Mouse (Mus musculus) midbrain, embryonic 10.5 days (tissue): ENCODE data around the gene Pitpnm3. TPM values are rescaled to one million over a fixed set of nuclear protein-coding genes. Genes with fewer than 3 reads are reported as not detected.

Source experiments
- DNase-seq: peaks from one replicate; pipeline ENCODE4 v3.0.0-alpha.2; 2017; ENCODE audit warnings: low spot score
- H3K27ac ChIP-seq: fragments of 300-500 bp; sonication (generic); replicated peaks from 2 replicates; pipeline ENCODE4 v1.5.1; 2016; ENCODE audit warnings: mild to moderate bottlenecking
- H3K27me3 ChIP-seq: fragments of 300-500 bp; sonication (generic); 2 replicates; pipeline ENCODE4 v1.6.1; 2016; ENCODE audit warnings: low read depth, mild to moderate bottlenecking; ENCODE audit not compliant: poor library complexity, severe bottlenecking
- H3K36me3 ChIP-seq: fragments of 300-500 bp; sonication (generic); 2 replicates; pipeline ENCODE4 v1.6.1; 2016; ENCODE audit warnings: mild to moderate bottlenecking, moderate library complexity
- H3K4me1 ChIP-seq: fragments of 300-500 bp; sonication (generic); 2 replicates; pipeline ENCODE4 v1.6.1; 2016
- H3K4me3 ChIP-seq: fragments of 300-500 bp; sonication (generic); 2 replicates; pipeline ENCODE4 v1.5.1; 2016; ENCODE audit warnings: mild to moderate bottlenecking, moderate library complexity
- H3K9me3 ChIP-seq: fragments of 300-500 bp; sonication (generic); replicated peaks from 2 replicates; pipeline ENCODE4 v1.6.1; 2016; ENCODE audit warnings: mild to moderate bottlenecking
- WGBS: fragments of 180-500 bp; shearing (Covaris S2); methylation state at CpG from one replicate; pipeline ENCODE4 v1.1.7; 2016; 5-methylcytosine and 5-hydroxymethylcytosine counted together
- polyA plus RNA-seq: library from polyadenylated mRNA; unstranded; fragments of >200 nt; fragmentation: Nextera tagmentation; extraction: Ambion mirVana; gene quantifications from 2 replicates; pipeline ENCODE4 v1.2.1, GENCODE M21; 2016

Pitpnm3 gene
- polyA plus RNA-seq, 1 experiment from 2014 or later, result 0.10 TPM

DNA sequence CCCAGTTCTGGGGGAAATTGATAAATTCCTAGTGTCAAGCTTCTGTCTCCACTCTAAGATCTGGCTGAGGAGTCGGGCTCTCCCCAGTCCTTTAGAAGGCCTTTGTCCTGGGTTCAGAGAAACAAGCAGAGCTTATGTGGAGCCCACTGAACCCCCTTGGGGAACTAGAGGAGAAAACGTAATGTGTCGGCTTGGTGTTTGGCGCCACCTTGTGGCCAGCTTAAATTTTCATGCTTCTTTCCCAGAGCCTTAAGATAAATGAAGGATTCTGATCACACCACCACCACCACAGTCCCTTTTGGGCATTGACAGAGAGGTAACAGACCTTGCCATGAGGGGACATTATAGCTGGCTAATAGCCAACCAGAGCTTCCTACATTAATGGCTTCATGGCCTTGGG lies 97.6 kb downstream of the Pitpnm3 start:
- H3K27me3 ChIP-seq, result peaks cover 14% of the 10 kb centered on the region; the same call in 1 of the 2 replicates
- peak; percentile 81 for DNase-seq
- no peaks in the 10 kb centered on the region for H3K9me3 ChIP-seq
- H3K27ac ChIP-seq, result peak overlapping the region; percentile 55; the same call in 1 of the 2 replicates
- 2% methylated on average over 4 of the region's 4 CpGs for WGBS
- H3K4me1 ChIP-seq, result peaks cover 53% of the 10 kb centered on the region
- H3K36me3 ChIP-seq, result no peaks in the 10 kb centered on the region
- H3K4me3 ChIP-seq, result no peak overlapping the region

DNA sequence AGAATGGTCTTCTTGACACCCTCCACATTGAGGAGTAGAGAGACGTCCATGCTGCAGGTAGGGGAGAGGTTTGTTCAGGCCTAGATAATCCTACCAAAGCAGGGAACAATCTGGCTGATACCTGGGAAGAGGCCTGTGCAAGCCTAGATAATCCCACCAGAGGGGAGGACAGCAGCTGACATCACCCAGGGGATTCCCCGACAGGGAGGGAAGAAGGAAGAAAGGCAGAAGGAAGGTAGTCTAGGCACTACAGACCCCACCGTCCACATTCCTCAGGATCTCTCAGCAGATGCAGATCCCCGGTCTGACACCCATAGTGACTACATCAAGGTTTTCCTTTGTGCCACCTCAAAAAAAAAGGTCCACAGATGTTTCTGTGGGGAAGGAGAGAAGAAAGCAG lies 98.2 kb downstream of the Pitpnm3 start, which contains the start of gene Aipl1:
TSS of gene Aipl1 (minus strand) at position 101 of the 400 bp plus-strand sequence.
- no peak for DNase-seq
- 57% methylated on average over 4 of the region's 4 CpGs for WGBS
- H3K27ac ChIP-seq, result peak within 1 kb of the TSS; percentile 55; the same call in 1 of the 2 replicates
- H3K4me1 ChIP-seq, result peaks cover 47% of the 10 kb centered on the region
- peaks cover 14% of the 10 kb centered on the region; the same call in 1 of the 2 replicates for H3K27me3 ChIP-seq
- H3K36me3 ChIP-seq, result no peaks in the 10 kb centered on the region
- H3K4me3 ChIP-seq, result no peak within 1 kb of the TSS
- no peaks in the 10 kb centered on the region for H3K9me3 ChIP-seq

DNA sequence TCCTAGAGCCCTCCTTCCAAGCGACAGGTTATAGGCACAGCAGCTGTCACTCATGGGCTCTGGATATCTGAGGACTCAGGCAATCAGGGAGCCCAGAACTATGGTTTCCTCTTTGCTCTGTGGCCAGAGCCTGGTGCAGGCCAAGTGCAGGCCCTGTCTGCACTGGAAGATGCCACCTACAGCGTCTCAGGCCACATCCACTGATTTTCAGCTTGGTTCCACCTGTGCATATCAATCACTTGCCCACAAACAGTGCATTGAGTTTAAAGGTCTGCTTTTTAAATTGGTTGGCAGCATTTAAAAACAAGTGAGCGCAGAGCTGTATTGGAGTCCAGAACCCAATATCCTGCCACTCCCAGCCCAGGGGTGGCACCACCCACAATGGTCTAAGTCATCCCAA lies 103.0 kb downstream of the Pitpnm3 start:
- Histone ChIP-seq H3K27me3 (peaks cover 28% of the 10 kb centered on the region), H3K27ac (no peak overlapping the region), H3K4me1 (peaks cover 11% of the 10 kb centered on the region), H3K4me3 (no peak overlapping the region), H3K36me3 (no peaks in the 10 kb centered on the region), H3K9me3 (no peaks in the 10 kb centered on the region)
- 89% methylated on average over 3 of the region's 3 CpGs for WGBS
- no peak for DNase-seq

GRCm38 (mm10) chr11:72032091-72032490 lies 103.5 kb downstream of the Pitpnm3 start:
- peaks cover 28% of the 10 kb centered on the region for H3K27me3 ChIP-seq
- H3K9me3 ChIP-seq, result no peaks in the 10 kb centered on the region
- no peak for DNase-seq
- H3K27ac ChIP-seq, result no peak overlapping the region
- no peak overlapping the region for H3K4me3 ChIP-seq
- peaks cover 7% of the 10 kb centered on the region; the same call in 1 of the 2 replicates for H3K4me1 ChIP-seq
- WGBS, result 85% methylated on average over 4 of the region's 4 CpGs
- no peaks in the 10 kb centered on the region for H3K36me3 ChIP-seq

DNA sequence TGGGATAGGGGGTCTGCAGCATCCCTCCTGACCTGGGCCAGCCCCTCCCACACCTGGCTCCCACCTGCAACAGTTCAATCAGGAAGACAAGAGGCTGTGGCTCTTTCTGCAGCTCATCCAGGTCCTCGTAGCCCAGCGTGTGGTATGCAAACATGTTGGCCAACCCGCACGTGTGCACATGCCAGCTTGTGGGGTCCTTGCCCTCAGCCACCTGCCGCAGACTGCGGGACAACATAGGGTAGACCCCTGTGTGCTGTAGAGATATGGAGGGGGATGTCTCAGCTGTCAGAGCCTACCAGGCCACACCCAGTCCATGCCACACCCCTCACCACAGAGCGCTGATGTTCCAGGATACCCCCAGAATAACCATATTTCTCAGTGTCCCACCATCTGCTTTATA lies 104.2 kb downstream of the Pitpnm3 start:
- DNase-seq, result no peak
- no peaks in the 10 kb centered on the region for H3K9me3 ChIP-seq
- WGBS, result 92% methylated on average over 7 of the region's 7 CpGs
- H3K4me1 ChIP-seq, result peaks cover 7% of the 10 kb centered on the region; the same call in 1 of the 2 replicates
- H3K4me3 ChIP-seq, result no peak overlapping the region
- H3K27ac ChIP-seq, result no peak overlapping the region
- H3K27me3 ChIP-seq, result peaks cover 28% of the 10 kb centered on the region
- no peaks in the 10 kb centered on the region for H3K36me3 ChIP-seq

- Histone ChIP-seq H3K4me3 (no peak overlapping the region), H3K36me3 (no peaks in the 10 kb centered on the region), H3K4me1 (peaks cover 9% of the 10 kb centered on the region), H3K9me3 (no peaks in the 10 kb centered on the region), H3K27ac (no peak overlapping the region), H3K27me3 (peaks cover 28% of the 10 kb centered on the region)
- peak; percentile 68 for DNase-seq
- 24% methylated on average over 23 of the region's 23 CpGs for WGBS
Measured at GRCm38 (mm10) chr11:72029143-72029542, 106.4 kb downstream of the Pitpnm3 start.

GRCm38 (mm10) chr11:72027836-72028235 lies 107.7 kb downstream of the Pitpnm3 start:
- DNase-seq, result no peak

DNA sequence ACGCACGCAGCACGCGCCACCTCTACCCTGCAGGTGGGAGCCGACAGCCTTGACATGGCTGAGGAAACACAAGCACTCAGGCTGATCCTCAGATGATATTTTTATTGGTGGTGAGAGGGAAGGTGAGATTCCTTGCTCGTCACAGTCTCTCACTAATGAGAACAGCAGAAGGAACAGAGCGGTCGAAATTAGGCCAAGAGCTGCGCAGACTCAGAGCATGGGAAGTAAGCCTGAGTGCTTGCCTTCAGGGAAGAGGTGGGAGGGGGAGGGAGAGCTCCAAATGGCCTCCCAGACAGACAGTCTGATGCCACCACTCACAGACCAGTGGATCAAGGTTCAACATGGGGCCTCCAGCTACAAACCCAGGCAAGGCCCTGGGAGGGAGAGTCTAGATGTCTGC lies 109.1 kb downstream of the Pitpnm3 start:
- H3K27me3 ChIP-seq, result peaks cover 28% of the 10 kb centered on the region
- peaks cover 17% of the 10 kb centered on the region for H3K4me1 ChIP-seq
- no peaks in the 10 kb centered on the region for H3K36me3 ChIP-seq
- 92% methylated on average over 9 of the region's 9 CpGs for WGBS
- no peak overlapping the region for H3K4me3 ChIP-seq
- no peak overlapping the region for H3K27ac ChIP-seq
- H3K9me3 ChIP-seq, result no peaks in the 10 kb centered on the region
- DNase-seq, result no peak

More at GRCm38 (mm10) chr11:72027836-72028235, 107.7 kb downstream of the Pitpnm3 start:
- H3K4me3 ChIP-seq, result no peak overlapping the region
- H3K9me3 ChIP-seq, result no peaks in the 10 kb centered on the region
- H3K27me3 ChIP-seq, result peaks cover 28% of the 10 kb centered on the region
- no peaks in the 10 kb centered on the region for H3K36me3 ChIP-seq
- peaks cover 17% of the 10 kb centered on the region for H3K4me1 ChIP-seq
- WGBS, result 85% methylated on average over 9 of the region's 9 CpGs
- H3K27ac ChIP-seq, result no peak overlapping the region

GRCm38 (mm10) chr11:72025843-72026242 lies 109.7 kb downstream of the Pitpnm3 start:
- Histone ChIP-seq H3K4me1 (peaks cover 17% of the 10 kb centered on the region), H3K27ac (no peak overlapping the region), H3K4me3 (no peak overlapping the region), H3K9me3 (no peaks in the 10 kb centered on the region), H3K36me3 (no peaks in the 10 kb centered on the region), H3K27me3 (peaks cover 28% of the 10 kb centered on the region)
- 43% methylated on average over 5 of the region's 5 CpGs for WGBS
- no peak for DNase-seq

- H3K27me3 ChIP-seq, result peaks cover 13% of the 10 kb centered on the region
- H3K36me3 ChIP-seq, result no peaks in the 10 kb centered on the region
- peak; percentile 69 for DNase-seq
- 28% methylated on average over 5 of the region's 5 CpGs for WGBS
- H3K4me1 ChIP-seq, result peaks cover 15% of the 10 kb centered on the region
- no peak overlapping the region for H3K27ac ChIP-seq
- H3K9me3 ChIP-seq, result no peaks in the 10 kb centered on the region
- H3K4me3 ChIP-seq, result no peak overlapping the region
Measured at GRCm38 (mm10) chr11:72024193-72024781, 111.3 kb downstream of the Pitpnm3 start.

GRCm38 (mm10) chr11:72023581-72023980 lies 112.0 kb downstream of the Pitpnm3 start:
- Histone ChIP-seq H3K4me3 (no peak overlapping the region), H3K9me3 (no peaks in the 10 kb centered on the region)
- 51% methylated on average over 10 of the region's 10 CpGs for WGBS

DNA sequence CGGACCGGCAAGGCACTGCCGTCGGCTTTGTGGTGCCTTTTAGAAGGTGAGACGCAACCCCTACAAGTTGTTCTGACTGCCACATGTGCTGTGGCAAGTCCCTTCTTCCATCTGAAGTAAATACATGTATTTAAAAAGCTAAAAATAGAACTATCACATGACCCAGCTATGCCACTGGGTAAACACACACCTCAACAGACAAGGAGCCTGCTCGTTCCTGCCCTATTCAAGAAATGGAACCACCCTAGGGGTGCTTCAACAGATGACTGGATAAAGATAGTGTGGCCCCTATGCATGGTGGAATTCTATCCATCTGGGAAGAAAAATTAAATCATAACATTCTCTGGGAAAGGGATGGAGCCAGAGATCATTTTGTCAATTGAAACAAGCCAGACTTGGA lies 112.8 kb downstream of the Pitpnm3 start:
- no peak for DNase-seq
- WGBS, result 93% methylated on average over 6 of the region's 6 CpGs
- Histone ChIP-seq H3K27me3 (peaks cover 5% of the 10 kb centered on the region; the same call in 1 of the 2 replicates), H3K4me1 (peaks cover 10% of the 10 kb centered on the region), H3K27ac (no peak overlapping the region), H3K4me3 (no peak overlapping the region), H3K36me3 (no peaks in the 10 kb centered on the region), H3K9me3 (no peaks in the 10 kb centered on the region)

More at GRCm38 (mm10) chr11:72023581-72023980, 112.0 kb downstream of the Pitpnm3 start:
- no peaks in the 10 kb centered on the region for H3K36me3 ChIP-seq
- H3K27me3 ChIP-seq, result peaks cover 6% of the 10 kb centered on the region
- peaks cover 10% of the 10 kb centered on the region for H3K4me1 ChIP-seq
- no peak overlapping the region for H3K27ac ChIP-seq
- no peak for DNase-seq

GRCm38 (mm10) chr11:72021015-72021414 lies 114.6 kb downstream of the Pitpnm3 start:
- Histone ChIP-seq H3K27me3 (no peaks in the 10 kb centered on the region; the same call in 1 of the 2 replicates), H3K27ac (no peak overlapping the region), H3K36me3 (no peaks in the 10 kb centered on the region), H3K4me3 (no peak overlapping the region), H3K9me3 (no peaks in the 10 kb centered on the region), H3K4me1 (peaks cover 10% of the 10 kb centered on the region)
- WGBS, result 87% methylated on average over 4 of the region's 4 CpGs
- no peak for DNase-seq
